Mouse (Mus musculus): ENCODE measurements around the gene Krt10. TPM values are rescaled to one million over a fixed set of nuclear protein-coding genes. Genes with fewer than 3 reads are reported as not detected.

The Krt10 gene
- total RNA-seq (2021) = 1 to 10 TPM; 4.4 to 6.4 TPM
- long read RNA-seq, experiment 1, partial matches to known transcripts = 11 of 13 reads
- long read RNA-seq, experiment 1, other reads (novel, unspliced or antisense) = 1 of 13 reads
- long read RNA-seq, experiment 2, partial matches to known transcripts = 4 of 4 reads
- long read RNA-seq, experiment 2, other reads (novel, unspliced or antisense) = 0 of 4 reads

DNA sequence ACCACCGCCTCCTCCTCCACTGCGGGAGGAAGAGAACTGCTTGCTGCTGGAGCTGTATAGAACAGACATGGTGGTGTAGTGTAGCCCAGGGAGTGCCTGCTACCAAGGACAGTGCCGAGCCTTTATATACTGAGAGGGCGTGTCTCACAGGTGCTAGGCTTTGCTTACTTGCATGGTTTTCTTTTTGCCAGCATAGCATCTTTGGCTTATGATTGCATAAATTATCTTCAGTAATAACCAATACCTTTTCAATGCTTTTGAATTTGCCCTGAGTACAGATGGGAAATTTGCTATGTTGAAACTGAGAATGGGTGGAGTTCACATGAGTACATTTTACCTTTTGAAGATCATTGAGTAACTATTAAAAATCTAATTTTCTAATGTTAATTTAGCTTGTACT, at the start of gene Krt10:
Gene Krt10 (minus strand): TSS at position 101 of the 400 bp plus-strand sequence.
- no peak for DNase-seq

DNA sequence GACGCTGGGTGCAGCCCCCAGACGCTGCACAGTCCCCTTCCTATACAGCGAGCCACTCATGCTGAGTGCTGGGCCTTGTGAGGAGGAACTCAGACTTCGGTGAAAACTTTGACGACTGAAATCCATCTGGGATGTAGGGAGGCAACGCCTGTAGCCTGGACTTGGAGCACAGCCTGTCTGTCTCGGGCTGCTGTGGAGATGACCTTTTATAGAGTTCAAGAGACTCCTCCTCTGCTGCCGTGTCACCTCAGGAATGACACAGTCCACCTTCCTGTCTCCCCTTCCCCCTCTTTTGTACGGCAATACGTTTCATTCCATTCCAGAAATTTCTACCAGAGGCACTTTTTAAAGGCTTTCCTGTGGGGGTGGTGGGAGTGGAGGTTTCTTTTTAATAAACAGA, 48.8 kb upstream of the Krt10 start, which contains the start of gene Krt20:
Gene Krt20 (minus strand): TSS at position 179 of the 400 bp plus-strand sequence.
- no peak for DNase-seq

DNA sequence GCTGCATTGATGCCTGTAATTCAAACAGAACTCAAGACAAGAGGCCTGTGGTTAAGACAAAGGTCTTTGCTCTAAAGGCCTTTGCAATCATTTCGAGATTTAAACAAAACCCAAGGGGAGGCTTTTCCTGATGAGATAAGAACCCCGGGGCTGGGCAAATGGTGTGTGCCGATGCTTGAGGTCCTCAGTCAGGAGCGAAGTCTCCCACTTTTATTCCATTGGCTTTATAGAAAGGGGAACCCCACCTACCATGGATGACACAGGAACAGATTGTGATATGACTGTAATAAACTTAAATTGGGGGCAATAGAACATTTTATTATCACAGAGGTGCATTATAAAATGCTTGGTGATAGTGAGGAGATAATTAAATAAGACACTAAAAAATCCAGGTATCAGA, 47.5 kb upstream of the Krt10 start:
- no peak for DNase-seq

DNA sequence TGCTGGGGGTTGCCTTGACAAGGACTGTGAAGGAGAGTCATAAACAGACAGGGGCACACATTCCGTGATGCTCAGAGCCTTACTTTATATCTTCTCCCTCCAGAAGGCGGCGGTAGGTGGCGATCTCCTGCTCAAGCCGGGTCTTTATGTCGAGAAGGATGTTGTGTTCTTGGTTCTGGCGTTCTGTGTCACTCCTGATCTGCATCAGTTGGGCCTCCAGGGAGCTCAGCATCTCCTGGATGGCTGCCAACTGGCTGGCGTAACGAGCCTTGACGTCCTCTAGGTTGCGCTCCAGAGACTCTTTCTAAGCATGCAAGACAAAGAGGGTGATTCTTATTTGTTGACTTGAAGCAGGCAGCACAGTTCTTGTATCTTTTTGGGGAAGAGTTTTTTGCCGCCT, 41.5 kb upstream of the Krt10 start:
- peak; percentile 10 to 19 for DNase-seq

DNA sequence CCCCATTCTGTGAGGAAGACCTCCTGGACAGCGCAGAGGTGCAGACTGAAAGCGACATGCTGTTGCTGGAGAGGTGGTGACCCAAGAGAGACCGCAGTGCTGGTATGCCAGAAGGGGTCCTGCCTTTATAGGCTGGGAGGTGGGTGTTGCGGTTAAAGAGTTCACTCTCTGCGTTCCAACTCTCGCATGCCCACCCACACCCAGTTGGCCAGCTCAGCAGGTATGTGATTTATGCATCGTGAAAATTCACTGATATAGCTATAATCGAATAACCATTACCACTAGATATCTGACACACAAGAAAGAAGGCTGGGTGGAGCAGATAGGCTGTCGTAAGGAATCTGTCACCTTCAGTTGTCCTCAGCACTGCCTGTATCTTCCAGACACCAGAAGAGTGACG, 33.0 kb upstream of the Krt10 start, which contains the start of gene Krt12:
Gene Krt12 (minus strand): TSS at position 101 of the 400 bp plus-strand sequence.
- no peak for DNase-seq

DNA sequence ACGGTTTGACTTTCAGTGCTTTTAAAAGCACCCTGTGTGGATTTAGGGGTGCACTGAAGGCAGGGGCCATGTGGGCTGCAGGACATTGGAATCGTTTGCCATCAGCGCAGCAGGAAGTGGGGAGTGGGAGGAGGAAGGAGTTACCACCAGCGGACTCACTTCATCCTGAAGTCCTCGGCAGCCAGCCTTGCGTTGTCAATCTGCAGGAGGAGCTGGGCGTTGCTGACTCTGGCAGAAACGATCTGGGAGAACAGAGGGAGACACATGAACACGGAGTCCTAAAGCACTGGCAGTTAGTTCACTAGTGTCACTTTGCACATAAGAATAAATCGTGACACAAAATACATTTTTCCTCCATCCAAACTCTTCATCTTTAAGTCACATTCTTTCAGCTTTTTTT, 31.4 kb upstream of the Krt10 start:
- DNase-seq = no peak

DNA sequence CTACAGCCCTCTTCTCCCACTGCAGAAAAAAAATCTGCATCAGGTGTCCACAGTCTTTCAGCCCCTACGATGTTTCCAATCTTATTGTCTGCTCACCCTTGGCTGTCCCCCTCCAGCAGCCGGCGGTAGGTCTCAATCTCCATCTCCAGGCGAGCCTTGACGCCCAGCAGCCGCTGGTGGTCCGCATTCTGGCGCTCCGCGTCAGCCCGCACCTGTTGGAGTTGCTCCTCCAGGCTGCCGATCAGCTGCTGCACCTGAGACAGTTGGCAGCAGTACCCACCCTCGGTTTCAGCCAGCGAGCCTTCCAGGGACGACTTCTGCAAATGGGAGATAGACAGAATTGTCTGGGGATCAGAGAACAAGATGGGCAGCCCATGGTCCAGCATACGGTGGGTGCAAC, 28.7 kb upstream of the Krt10 start:
- no peak for DNase-seq

DNA sequence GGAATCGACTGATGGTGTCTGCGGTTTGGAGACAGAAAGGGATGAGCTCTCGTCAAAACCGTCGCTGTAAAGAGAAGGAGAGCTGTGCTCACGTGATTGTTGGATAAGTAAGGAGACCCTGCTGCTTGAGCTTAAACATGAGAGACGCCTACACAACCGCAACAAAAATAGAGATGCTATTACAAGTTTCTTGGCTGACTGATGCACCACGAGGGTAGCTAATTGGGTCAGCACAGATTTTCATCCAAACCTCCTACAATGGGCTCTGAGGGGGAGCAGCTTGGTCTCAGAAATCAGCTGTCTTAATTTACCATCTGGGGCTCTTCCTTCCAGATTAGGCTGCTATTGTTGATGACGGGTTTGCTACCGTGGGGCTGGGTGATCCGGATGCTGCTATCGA, 27.7 kb upstream of the Krt10 start:
- DNase-seq = no peak

DNA sequence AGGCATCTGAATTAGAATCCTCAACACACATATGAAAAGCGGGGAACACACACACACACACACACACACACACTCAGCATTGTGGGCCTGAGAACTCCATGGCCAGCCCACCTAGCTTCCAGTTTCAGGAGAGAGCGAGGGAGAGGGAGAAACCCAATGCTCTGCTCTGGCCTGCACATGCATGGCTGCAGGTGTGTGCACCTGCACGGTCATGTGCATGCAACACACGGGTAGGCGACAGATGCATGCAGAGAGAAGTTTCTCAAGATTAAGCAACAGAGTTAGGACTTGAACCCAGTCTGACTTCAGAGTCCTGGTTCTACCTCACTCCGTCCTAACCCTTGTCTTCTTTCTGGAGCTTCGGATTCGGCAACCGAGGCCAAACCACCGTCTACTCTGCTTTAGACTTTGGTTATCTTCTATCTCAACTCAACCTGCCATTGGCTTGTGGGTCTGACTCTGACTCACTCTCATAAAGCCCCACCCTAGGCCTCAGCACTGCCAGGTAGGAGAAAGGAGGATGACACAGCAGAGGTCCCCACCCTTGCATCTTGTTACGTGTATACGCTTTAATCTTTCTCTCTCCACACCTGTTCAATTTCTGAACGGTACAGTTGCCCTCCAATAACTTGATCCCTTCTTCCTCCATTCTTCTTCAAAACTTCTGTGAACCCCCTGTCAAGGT, 25.4 kb upstream of the Krt10 start:
- DNase-seq = no peak

DNA sequence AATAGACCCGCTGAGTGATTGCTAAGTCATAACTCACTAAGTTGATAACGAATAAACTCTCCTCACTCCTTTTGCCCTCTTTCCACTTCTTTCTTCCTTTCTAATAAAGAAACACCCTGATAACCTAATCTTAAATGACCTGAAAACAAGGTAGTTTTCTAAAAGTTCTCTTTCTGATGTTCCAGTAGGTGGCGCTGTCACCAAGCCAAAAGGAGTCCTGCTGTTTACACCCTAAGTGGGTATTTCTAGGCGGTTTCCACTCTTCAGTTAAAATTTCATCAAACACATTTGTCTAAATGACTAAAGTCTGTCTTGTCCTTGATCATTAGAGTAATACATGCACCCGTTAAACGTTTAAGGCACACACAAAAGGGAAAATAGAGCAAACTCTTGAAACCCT, 24.1 kb upstream of the Krt10 start:
- peak; percentile 27 to 61 for DNase-seq

DNA sequence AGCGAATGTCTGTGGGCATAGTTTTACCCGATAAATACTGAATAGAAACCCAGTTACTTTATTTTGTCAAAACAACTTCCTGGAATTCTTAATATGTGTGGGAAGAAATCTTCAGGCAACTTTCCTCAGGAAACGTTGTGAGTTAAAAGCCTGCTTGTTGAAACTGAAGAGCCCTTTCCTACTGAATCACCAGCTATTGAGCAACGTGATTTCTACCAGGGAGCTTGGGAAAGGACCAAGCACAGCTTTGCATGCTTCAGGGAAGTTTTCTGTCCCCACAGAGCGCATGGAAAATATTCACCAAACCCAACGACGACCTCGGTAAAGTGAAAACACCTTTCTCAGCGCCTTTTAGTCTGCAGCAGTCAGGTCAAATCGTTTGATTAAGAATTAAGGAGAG, 17.0 kb upstream of the Krt10 start:
- DNase-seq = no peak

DNA sequence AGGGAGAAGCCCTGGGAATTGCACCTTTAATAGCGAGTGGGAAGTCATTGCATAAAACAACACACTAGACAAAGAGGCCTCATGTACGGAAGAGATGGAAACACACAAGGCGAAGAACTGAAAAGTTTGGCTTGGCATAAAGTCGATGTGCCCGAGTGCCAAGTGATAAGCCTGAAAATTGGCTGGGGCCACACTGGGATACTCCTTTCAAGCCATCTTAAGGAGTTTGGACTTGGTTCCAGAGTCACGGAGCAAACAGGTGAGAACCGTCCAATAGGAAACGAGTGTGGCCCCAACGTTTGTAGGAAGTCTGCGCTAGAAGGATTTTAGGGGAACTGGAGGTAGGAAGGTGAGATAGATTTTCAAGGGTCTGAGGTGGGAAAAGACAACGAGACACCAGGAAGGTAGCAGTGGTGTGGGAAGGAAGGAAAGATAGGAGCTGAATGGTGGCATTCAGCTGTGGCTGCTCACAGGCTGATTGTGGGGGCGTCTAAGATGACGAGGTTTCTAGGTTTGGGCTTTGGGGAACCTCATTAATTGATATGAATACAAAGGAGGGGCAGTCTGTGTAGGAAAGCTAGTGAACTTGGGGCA, 10.9 kb upstream of the Krt10 start:
- DNase-seq = no peak

DNA sequence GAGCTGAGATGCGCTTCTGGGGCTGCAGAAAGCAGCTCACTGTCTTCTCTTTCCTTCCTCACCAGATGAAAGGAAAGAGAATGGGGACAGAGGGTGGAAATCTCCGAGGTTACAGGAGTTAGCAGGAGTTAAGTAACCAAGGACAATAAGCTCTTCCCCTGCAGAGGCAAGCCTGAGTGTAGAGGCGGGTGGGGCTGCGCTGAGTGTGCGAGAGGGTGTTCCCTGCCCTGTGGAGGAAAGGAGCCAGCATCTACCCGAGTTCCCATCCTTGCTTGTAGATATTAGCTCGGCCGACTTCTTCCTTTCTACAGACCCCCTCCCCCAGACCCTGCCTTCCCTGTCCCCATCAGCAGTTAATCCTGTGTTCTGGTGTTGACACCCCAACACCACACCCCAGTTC, 9.7 kb upstream of the Krt10 start:
- no peak for DNase-seq

DNA sequence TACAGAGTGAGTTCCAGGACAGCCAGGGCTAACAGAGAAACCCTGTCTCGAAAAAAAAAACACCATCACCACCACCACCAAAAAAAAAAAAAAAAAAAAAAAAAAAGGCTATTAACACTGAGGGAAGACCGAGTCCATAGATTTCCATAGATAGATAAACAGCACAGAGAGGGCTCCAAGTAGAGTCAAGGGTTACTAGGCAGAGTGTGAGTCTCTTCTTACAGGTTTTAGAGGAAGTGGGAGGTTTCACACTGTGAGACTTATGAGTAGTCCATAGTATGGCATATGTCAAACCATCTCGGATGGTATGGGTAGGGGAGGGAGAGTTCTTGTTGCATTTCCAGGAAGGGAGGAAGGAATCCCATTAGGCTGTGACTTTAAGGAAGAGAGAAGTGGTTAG, 8.9 kb upstream of the Krt10 start:
- DNase-seq = no peak

DNA sequence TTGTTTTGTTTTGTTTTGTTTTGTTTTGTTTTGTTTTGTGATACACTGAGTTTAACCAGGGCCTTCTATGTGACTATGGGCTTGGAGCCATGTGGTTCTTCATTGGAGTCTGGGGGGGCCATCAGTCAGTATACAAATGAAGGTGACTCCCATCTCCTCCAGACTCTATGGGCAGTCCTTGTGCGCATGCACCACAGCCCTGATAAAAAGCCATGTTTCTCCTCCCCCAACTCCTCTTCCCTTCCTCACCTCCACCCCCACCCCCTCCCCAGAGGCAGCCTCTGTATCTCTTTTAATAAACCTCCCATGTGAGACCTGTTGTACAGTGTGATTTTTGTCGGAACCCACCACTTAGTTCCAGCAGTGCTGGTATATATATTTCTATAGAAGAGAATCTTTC, 7.5 kb upstream of the Krt10 start:
- DNase-seq = no peak

DNA sequence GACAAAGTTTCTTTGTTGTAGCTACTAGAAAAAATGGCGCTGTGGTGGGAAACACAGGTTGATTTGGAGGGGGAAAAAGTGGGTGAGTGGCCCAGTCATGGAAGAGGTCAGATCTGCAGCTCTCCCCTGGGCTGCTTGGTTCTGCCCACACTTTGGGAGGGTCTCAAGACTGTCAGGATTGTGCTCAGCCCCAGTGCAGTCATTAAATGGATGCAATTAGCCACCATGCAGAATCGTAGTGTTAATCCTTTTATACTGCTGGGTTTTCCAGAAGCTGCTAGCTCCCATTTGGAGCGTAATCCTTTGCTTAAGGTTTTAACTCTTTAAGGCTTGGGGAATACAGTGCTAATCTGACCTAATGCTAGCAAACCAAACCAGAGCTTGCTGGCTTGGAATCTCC, 6.9 kb upstream of the Krt10 start:
- DNase-seq = no peak

DNA sequence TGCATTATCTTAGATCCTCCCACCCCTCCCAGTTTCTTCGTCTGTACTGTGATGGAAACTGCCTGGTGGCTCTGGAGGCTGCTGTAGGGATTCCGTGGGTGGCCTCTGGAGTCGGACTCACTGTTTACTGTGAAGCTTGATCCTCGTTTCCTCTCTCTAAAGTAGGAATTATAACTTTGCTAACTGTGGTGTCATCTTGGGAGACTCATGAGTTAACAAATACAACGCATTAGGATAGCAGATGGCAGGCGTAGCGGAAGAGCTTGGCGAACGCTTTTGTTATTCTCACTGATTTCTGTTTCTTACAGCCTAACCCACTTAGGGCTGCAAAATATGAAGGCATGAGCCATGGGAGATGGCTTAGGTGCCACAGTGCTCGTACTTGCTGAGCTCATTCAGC, 3.3 kb upstream of the Krt10 start:
- DNase-seq = no peak

DNA sequence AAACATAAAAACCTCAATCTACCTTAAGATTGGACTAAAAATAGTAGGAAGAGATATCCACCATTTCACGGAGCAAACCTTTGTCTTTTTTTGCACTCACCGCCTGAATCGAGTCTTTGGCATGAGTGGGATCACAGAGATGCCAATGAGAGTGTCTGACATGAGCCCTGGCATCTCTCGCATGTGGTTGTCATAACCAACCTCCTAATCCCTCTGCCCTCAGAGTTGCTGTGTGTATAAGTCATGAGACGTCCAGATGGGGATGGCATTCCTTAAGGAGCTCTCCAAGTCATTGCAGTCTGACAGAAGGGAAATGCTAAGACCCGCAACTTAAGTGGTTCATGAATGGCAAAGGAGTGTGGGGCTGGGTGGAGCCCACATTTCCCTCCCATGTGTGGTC, 2.2 kb upstream of the Krt10 start:
- DNase-seq = no peak

DNA sequence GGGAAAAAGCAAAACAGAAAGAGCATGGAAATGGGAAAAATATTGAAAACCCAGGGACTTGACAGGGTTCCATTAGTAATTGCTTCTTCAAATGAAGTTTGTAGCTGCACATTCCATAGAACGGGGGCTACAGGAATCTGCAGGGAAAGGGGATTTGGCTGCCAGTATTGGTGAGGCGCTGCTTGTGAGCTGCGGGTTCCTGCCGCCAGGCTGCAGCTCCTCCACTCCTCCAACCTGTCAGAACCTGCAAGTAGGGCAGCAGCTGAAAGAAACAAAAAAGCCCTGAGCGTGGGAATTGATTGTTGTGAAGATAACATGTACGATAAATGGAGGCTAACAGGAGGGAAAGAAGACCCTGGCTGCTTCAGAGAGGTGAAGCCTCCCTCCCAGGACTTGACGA, 1.7 kb upstream of the Krt10 start:
- DNase-seq = no peak

DNA sequence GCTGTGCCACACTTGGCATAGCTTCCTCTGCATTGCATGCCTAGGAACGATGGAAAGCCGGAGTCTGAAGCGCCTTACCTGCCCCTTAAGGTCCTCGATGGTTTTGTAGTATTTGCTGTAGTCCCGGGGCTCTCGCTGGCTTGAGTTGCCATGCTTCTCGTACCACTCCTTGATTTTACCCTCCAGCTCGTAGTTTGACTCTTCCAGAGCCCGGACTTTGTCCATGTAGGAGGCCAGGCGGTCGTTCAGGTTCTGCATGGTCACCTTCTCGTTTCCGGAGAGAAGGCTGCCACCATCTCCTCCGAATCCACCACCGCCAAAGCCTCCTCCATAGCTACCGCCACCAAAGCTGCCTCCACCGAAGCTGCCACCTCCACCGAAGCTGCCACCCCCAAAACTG, 503 bp downstream of the Krt10 start:
- DNase-seq = no peak

DNA sequence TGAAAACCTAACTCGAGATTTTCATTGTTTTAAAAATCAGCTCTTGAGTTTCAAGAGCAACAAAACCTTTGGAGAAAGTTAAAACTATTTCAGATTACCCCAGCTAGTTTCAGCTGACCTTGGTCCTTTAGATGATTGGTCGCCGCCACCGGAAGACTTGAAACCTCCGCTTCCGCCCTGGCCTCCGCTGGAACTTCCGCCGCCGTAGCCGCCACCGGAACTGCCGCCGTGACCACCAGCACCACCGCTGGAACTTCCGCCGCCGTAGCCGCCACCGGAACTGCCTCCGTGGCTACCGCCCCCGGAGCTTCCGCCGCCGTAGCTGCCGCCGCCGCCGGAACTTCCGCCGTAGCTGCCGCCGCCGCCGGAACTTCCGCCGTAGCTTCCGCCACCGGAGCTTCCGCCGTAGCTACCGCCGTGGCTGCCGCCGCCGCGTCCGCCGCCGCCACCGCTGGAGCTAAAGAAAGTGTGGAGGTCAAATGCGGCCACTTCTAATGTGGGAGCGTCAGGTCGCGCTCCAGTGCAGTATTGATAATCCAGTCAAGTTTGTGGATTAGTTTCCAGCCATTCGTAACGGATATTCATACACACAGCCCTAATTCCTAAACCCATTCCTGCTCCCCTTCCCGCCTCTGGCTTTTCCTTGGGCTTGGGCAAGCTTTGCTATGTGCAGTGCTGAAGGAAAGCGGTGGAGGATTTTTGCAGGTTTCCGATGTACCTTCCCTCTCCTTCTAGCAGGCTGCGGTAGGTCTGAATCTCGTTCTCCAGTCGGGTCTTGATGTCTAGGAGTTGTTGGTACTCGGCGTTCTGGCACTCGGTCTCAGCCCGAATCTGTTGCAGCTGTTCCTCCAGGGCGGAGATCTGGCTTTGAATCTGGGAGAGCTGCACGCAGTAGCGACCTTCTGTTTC, 3.1 kb downstream of the Krt10 start:
- DNase-seq = peak; percentile 95

DNA sequence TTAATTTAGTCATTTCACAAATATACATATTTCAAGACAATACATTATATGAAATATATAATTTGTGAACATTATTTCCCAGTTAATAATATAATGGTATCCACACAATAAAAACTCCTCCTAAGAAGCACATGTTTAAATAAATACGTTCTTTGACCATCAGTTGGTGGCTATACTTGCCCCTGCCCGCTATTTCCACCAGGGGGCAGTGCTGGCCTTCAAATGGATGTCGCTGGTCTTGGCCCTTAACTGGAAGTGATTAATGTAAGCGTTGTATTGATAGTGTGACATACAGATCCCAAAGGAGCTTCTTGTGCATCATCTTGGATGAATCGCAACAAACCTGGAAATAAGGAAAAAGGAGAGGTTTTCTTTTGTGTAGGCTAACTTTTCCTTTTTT, 9.6 kb downstream of the Krt10 start:
- peak; percentile 72 to 77 for DNase-seq

DNA sequence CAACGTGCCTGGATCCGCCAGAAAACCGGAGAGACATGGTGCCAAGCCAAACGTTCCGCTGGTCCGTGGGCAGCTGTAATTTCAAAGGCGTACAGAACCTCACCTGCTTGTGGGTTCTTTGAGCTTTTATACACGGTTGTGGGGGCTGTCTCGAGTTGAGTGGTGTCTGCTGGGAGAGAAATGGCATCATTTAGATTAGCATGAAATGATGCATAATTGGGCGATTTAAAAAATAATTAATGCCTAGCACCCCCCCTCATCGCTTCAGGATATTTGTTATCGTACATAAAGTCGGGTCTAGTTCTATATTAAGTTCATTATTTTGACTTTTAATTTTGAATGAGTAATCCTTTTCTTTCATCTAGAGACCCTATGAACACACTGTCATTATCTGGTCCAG, 14.4 kb downstream of the Krt10 start, which contains the start of gene Krt28:
Gene Krt28 (minus strand): TSS at position 101 of the 400 bp plus-strand sequence.
- DNase-seq = no peak

Data from adrenal gland, postnatal 36 days (tissue).